Mouse (Mus musculus): ENCODE results near the gene Slc4a1ap.
A peak's percentile ranks its signal among the peaks of the same experiment; 100 is the strongest.
"Not testable (repeated sequence)": the region's sequence is repeated elsewhere in the genome, so short reads cannot be mapped to it uniquely, and the experiment has no call there.

The Slc4a1ap gene

GRCm38 (mm10) chr5:31526354-31527116 lies at the start of gene Slc4a1ap:
Gene Slc4a1ap, plus strand, starts transcription at chr5:31526995.
- peak; percentile 28 to 67 for DNase-seq

GRCm38 (mm10) chr5:31480536-31480935 lies 46.3 kb upstream of the Slc4a1ap start:
- DNase-seq, result no peak

- DNase-seq, result no peak
Observed at GRCm38 (mm10) chr5:31485440-31485839, 41.4 kb upstream of the Slc4a1ap start, which contains the start of gene 4930548H24Rik. Gene 4930548H24Rik, plus strand, starts transcription at chr5:31485740.

- DNase-seq, result no peak
Observed at GRCm38 (mm10) chr5:31487889-31488288, 38.9 kb upstream of the Slc4a1ap start.

- no peak for DNase-seq
Observed at GRCm38 (mm10) chr5:31489116-31489769, 37.6 kb upstream of the Slc4a1ap start.

- no peak for DNase-seq
Observed at GRCm38 (mm10) chr5:31492031-31492430, 34.8 kb upstream of the Slc4a1ap start.

- DNase-seq, result peak; percentile 74 to 82
Observed at GRCm38 (mm10) chr5:31494513-31495297, 32.1 kb upstream of the Slc4a1ap start, which contains the start of gene Gpn1. Gene Gpn1, plus strand, starts transcription at chr5:31494741.

- DNase-seq, result no peak
Observed at GRCm38 (mm10) chr5:31504843-31505242, 22.0 kb upstream of the Slc4a1ap start.

GRCm38 (mm10) chr5:31512481-31512880 lies 14.3 kb upstream of the Slc4a1ap start:
- no peak for DNase-seq

GRCm38 (mm10) chr5:31520556-31520955 lies 6.2 kb upstream of the Slc4a1ap start:
- no peak for DNase-seq

- peak in 1 of 2 experiments; percentile 38 for DNase-seq
Observed at GRCm38 (mm10) chr5:31527117-31527680, 404 bp downstream of the Slc4a1ap start.

- DNase-seq, result not testable (repeated sequence)
Observed at GRCm38 (mm10) chr5:31527707-31528106, 912 bp downstream of the Slc4a1ap start, which contains the start of gene Supt7l. Gene Supt7l, minus strand, starts transcription at chr5:31527807.

- DNase-seq, result no peak
Observed at GRCm38 (mm10) chr5:31528560-31528959, 1.8 kb downstream of the Slc4a1ap start.

GRCm38 (mm10) chr5:31535228-31535627 lies 8.4 kb downstream of the Slc4a1ap start:
- DNase-seq, result no peak

- no peak for DNase-seq
Observed at GRCm38 (mm10) chr5:31559401-31559800, 32.6 kb downstream of the Slc4a1ap start.

- DNase-seq, result no peak
Observed at GRCm38 (mm10) chr5:31560352-31560751, 33.6 kb downstream of the Slc4a1ap start.

- DNase-seq, result no peak
Observed at GRCm38 (mm10) chr5:31562036-31562666, 35.4 kb downstream of the Slc4a1ap start.

- DNase-seq, result peak in 1 of 2 experiments; percentile 20
Observed at GRCm38 (mm10) chr5:31563496-31563895, 36.7 kb downstream of the Slc4a1ap start.

GRCm38 (mm10) chr5:31563905-31564304 lies 37.1 kb downstream of the Slc4a1ap start:
- no peak for DNase-seq

- DNase-seq, result no peak
Observed at GRCm38 (mm10) chr5:31564976-31565375, 38.2 kb downstream of the Slc4a1ap start.

- no peak for DNase-seq
Observed at GRCm38 (mm10) chr5:31566026-31566425, 39.2 kb downstream of the Slc4a1ap start.

- no peak for DNase-seq
Observed at GRCm38 (mm10) chr5:31566457-31566856, 39.7 kb downstream of the Slc4a1ap start.

Measured in thymus, adult 18-20 months (tissue).